Mouse (Mus musculus) liver, adult 10 weeks (tissue): ENCODE results near the gene Ace2. TPM values are rescaled to one million over a fixed set of nuclear protein-coding genes. Genes with fewer than 3 reads are reported as not detected.

Experiments
- polyA plus RNA-seq: library from polyadenylated mRNA; stranded (reverse); fragments of 350-450 nt; fragmentation: Illumina TruSeq; extraction: RNeasy Lipid Tissue Mini Kit (QIAGEN cat#74804); gene quantifications from one replicate; pipeline ENCODE4 v1.2.3, GENCODE M21; 2014; ENCODE audit warnings: low read depth, low replicate concordance

Gene Ace2
- 1.0 TPM for polyA plus RNA-seq

GRCm38 (mm10) chrX:164139032-164139431 lies at the start of gene Ace2:
Gene Ace2, plus strand, starts transcription at chrX:164139332.

Other genes with a start within 250 kb of the Ace2 start
- gene Ap1s2, start 230.3 kb upstream of the Ace2 start, polyA plus RNA-seq = 7.8 TPM
- 16.2 TPM for gene Zrsr2, start 180.7 kb upstream of the Ace2 start, polyA plus RNA-seq
- 3.2 TPM for gene Car5b, start 111.3 kb upstream of the Ace2 start, polyA plus RNA-seq
- 1.8 TPM for gene Siah1b, start 62.8 kb upstream of the Ace2 start, polyA plus RNA-seq
- gene Cltrn, start 50.5 kb upstream of the Ace2 start, polyA plus RNA-seq = 1.4 TPM
- gene Bmx, start 118.9 kb downstream of the Ace2 start, polyA plus RNA-seq = 0.24 TPM
- 31.4 TPM for gene Pir, start 130.0 kb downstream of the Ace2 start, polyA plus RNA-seq
- 0.79 TPM for gene Vegfd, start 234.0 kb downstream of the Ace2 start, polyA plus RNA-seq